Mouse (Mus musculus) spleen, adult 2 months (tissue): ENCODE results near the gene Bckdk.

ENCODE experiments used
- CTCF ChIP-seq: fragments of 200-500 bp; IDR thresholded peaks from 2 replicates; pipeline ENCODE4 v1.5.1; 2011; ENCODE audit warnings: mild to moderate bottlenecking, inconsistent platforms; ENCODE audit not compliant: insufficient read depth, insufficient read length, insufficient replicate concordance; ENCODE audit errors: extremely low read depth
- POLR2A ChIP-seq: fragments of 200-500 bp; IDR thresholded peaks from 2 replicates; pipeline ENCODE4 v1.6.1; 2011; ENCODE audit warnings: low read depth, low read length, inconsistent platforms

- TF ChIP-seq CTCF (no peak), POLR2A (no peak)
These were observed 6.3 kb upstream of the Bckdk start for GRCm38 (mm10) chr7:127897542-127897941.
